Mouse (Mus musculus): Measurements from ENCODE around the gene Mzt1.

Gene Mzt1

GRCm38 (mm10) chr14:99010920-99011313, 35.0 kb downstream of the Mzt1 start:
- no peak for DNase-seq (ENCODE audit: low spot score)

- DNase-seq (ENCODE audit: low spot score), result no peak
Measured at GRCm38 (mm10) chr14:99010224-99010919, 35.6 kb downstream of the Mzt1 start.

- DNase-seq (ENCODE audit: low spot score), result no peak
Measured at GRCm38 (mm10) chr14:98994218-98994617, 51.7 kb downstream of the Mzt1 start, which contains the start of gene Rpl36a-ps1. Gene Rpl36a-ps1 (minus strand): TSS chr14:98994318.

- no peak for DNase-seq (ENCODE audit: low spot score)
Measured at GRCm38 (mm10) chr14:98992482-98992881, 53.5 kb downstream of the Mzt1 start.

DNA sequence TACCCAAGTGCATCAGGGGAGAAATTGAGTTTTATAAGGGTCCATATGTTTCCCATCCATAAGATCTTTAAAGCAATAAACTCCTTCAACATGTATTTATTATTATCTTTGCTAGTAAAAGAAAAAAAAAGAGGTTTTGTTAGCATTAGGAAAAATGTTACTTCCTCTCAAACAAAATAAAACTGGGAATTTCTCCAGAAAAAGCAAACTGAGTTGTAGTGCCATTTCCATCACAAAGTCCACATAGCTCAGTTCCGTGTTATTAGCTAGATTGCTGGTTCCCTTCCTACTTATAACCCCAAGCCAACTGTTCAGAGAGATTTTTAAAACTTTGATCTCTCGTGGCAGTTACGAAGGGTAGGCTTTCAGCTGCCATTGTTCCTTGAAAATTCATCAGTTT, 55.3 kb downstream of the Mzt1 start:
- DNase-seq (ENCODE audit: low spot score), result no peak

GRCm38 (mm10) chr14:98989818-98990217, 56.1 kb downstream of the Mzt1 start:
- no peak for DNase-seq (ENCODE audit: low spot score)

Measured in c-Kit-positive CD71-positive TER-119-positive erythroid progenitor cells, embryonic 14.5 days (primary cell).